ENCODE assay signal across 7 mouse cellular contexts in genomic region chr2:145934339-145935231, GRCm38 (mm10). TPM values are rescaled to one million over a fixed set of nuclear protein-coding genes. Genes with fewer than 3 reads are reported as not detected.
A peak's percentile ranks its signal among the peaks of the same experiment; 100 is the strongest.
DNase-seq lines count a peak whose midpoint lies in the region; ATAC-seq lines count a peak whose summit lies in the region.

Cfap61 (plus strand) TSS chr2:145934784.
Crnkl1 (minus strand) TSS chr2:145935014.

- H3K27me3 ChIP-seq in embryonic facial prominence, embryonic 12.5 days: no peaks in the 10 kb centered on the region
- H3K27me3 ChIP-seq in limb, embryonic 11.5 days (ENCODE audit: control insufficient read depth, insufficient read depth, low read length): no peaks in the 10 kb centered on the region
- no peaks in the 10 kb centered on the region for H3K27me3 ChIP-seq in midbrain, embryonic 14.5 days (ENCODE audit: control insufficient read depth, insufficient read depth, low read length)

- ATAC-seq in embryonic facial prominence, embryonic 12.5 days (ENCODE audit: insufficient number of reproducible peaks, insufficient read depth, low FRiP score, low TSS enrichment): peak; percentile 96
- peak; percentile 97 for ATAC-seq in limb, embryonic 11.5 days (ENCODE audit: insufficient number of reproducible peaks, low FRiP score, low TSS enrichment, low read depth)
- ATAC-seq in midbrain, embryonic 14.5 days (ENCODE audit: low FRiP score, low TSS enrichment): peak; percentile 98

- peak; percentile 91 for DNase-seq in adrenal gland, postnatal 25 days
- DNase-seq in heart, adult 11 months: peak; percentile 99
- peak; percentile 97 for DNase-seq in kidney, adult 18-20 months
- DNase-seq in limb, embryonic 11.5 days (ENCODE audit: low spot score): peak; percentile 96
- DNase-seq in midbrain, embryonic 14.5 days: peak; percentile 99
- peak; percentile 86 to 89 for DNase-seq in spleen, adult 18-20 months

- no peak within 1 kb of the TSS for H3K27ac ChIP-seq in embryonic facial prominence, embryonic 12.5 days
- H3K27ac ChIP-seq in limb, embryonic 11.5 days (replicated peaks; ENCODE audit: low read depth, low read length): no peak within 1 kb of the TSS
- H3K27ac ChIP-seq in midbrain, embryonic 14.5 days (replicated peaks; ENCODE audit: low read depth, low read length): no peak within 1 kb of the TSS

- peak within 1 kb of the TSS; percentile 94 for H3K4me3 ChIP-seq in embryonic facial prominence, embryonic 12.5 days
- H3K4me3 ChIP-seq in limb, embryonic 11.5 days (ENCODE audit: low read depth, low read length): peak within 1 kb of the TSS; percentile 95
- H3K4me3 ChIP-seq in midbrain, embryonic 14.5 days (replicated peaks; ENCODE audit: low read depth, low read length): peak within 1 kb of the TSS; percentile 86

- H3K36me3 ChIP-seq in embryonic facial prominence, embryonic 12.5 days: peaks cover 17% of the 10 kb centered on the region
- 0 out of 2 replicates have a peak, but pooled peaks cover 3% of the 10 kb centered on the region for H3K36me3 ChIP-seq in limb, embryonic 11.5 days (ENCODE audit: control insufficient read depth, insufficient read depth, low read length)
- peaks cover 30% of the 10 kb centered on the region for H3K36me3 ChIP-seq in midbrain, embryonic 14.5 days (ENCODE audit: control insufficient read depth, insufficient read depth, low read length)

- peak within 1 kb of the TSS; percentile 80 for H3K4me2 ChIP-seq in embryonic facial prominence, embryonic 12.5 days (replicated peaks)
- H3K4me2 ChIP-seq in limb, embryonic 11.5 days (ENCODE audit: low read depth, severe bottlenecking): peak within 1 kb of the TSS; percentile 62
- peak within 1 kb of the TSS; percentile 80 for H3K4me2 ChIP-seq in midbrain, embryonic 14.5 days (ENCODE audit: low read length)

- peak within 1 kb of the TSS; percentile 65 for H3K9ac ChIP-seq in embryonic facial prominence, embryonic 12.5 days
- peak within 1 kb of the TSS; percentile 55 for H3K9ac ChIP-seq in limb, embryonic 11.5 days (ENCODE audit: low read length)
- peak within 1 kb of the TSS; percentile 54; the same call in 1 of the 2 replicates for H3K9ac ChIP-seq in midbrain, embryonic 14.5 days (replicated peaks; ENCODE audit: low read length)

- H3K9me3 ChIP-seq in embryonic facial prominence, embryonic 12.5 days: no peaks in the 10 kb centered on the region
- no peaks in the 10 kb centered on the region for H3K9me3 ChIP-seq in limb, embryonic 11.5 days (ENCODE audit: control insufficient read depth, low read length)
- no peaks in the 10 kb centered on the region for H3K9me3 ChIP-seq in midbrain, embryonic 14.5 days (ENCODE audit: control insufficient read depth, low read length)

- WGBS in embryonic facial prominence, embryonic 12.5 days: under 1% methylated on average over 61 of the region's 61 CpGs
- WGBS in limb, embryonic 11.5 days: under 1% methylated on average over 61 of the region's 61 CpGs
- under 1% methylated on average over 61 of the region's 61 CpGs for WGBS in midbrain, embryonic 14.5 days

- H3K4me1 ChIP-seq in embryonic facial prominence, embryonic 12.5 days: peaks cover 9% of the 10 kb centered on the region
- H3K4me1 ChIP-seq in limb, embryonic 11.5 days (ENCODE audit: control insufficient read depth, insufficient read depth, low read length): 0 out of 2 replicates have a peak, but pooled peaks cover 4% of the 10 kb centered on the region
- H3K4me1 ChIP-seq in midbrain, embryonic 14.5 days (ENCODE audit: control insufficient read depth, insufficient read depth, low read length): peaks cover 9% of the 10 kb centered on the region

RNA-seq across cellular contexts. Expression of gene Cfap61, which starts in this region (rescaled TPM):
- total RNA-seq in adrenal gland, postnatal 25 days (2021): 22.5 and 31.1 TPM in 2 replicates
- polyA plus RNA-seq in embryonic facial prominence, embryonic 12.5 days (2016; fragmentation: Nextera tagmentation; extraction: Ambion mirVana): 0.69 and 0.88 TPM in 2 replicates
- 0.08 and 0.09 TPM in 2 replicates for polyA plus RNA-seq in limb, embryonic 11.5 days (2014; fragmentation: Nextera tagmentation; extraction: Ambion mirVana)
- 1.1 and 1.7 TPM in 2 replicates for polyA plus RNA-seq in midbrain, embryonic 14.5 days (2014; fragmentation: Nextera tagmentation; extraction: Ambion mirVana)

RNA-seq across cellular contexts. Expression of gene Crnkl1, which starts in this region (rescaled TPM):
- 27.1 and 28.9 TPM in 2 replicates for total RNA-seq in adrenal gland, postnatal 25 days (2021)
- polyA plus RNA-seq in embryonic facial prominence, embryonic 12.5 days (2016; fragmentation: Nextera tagmentation; extraction: Ambion mirVana): 35.4 and 41.1 TPM in 2 replicates
- polyA plus RNA-seq in limb, embryonic 11.5 days (2014; fragmentation: Nextera tagmentation; extraction: Ambion mirVana): 45.8 and 46.9 TPM in 2 replicates
- 27.7 and 33.5 TPM in 2 replicates for polyA plus RNA-seq in midbrain, embryonic 14.5 days (2014; fragmentation: Nextera tagmentation; extraction: Ambion mirVana)
